Mouse (Mus musculus) c-Kit-positive CD71-positive TER-119-positive erythroid progenitor cells, embryonic 14.5 days (primary cell): Measurements from ENCODE around the gene Catsperz.

ENCODE experiments used
- DNase-seq: peaks from one replicate; pipeline ENCODE4 v3.0.0-alpha.2; 2013; ENCODE audit warnings: low spot score

Catsperz gene

DNA sequence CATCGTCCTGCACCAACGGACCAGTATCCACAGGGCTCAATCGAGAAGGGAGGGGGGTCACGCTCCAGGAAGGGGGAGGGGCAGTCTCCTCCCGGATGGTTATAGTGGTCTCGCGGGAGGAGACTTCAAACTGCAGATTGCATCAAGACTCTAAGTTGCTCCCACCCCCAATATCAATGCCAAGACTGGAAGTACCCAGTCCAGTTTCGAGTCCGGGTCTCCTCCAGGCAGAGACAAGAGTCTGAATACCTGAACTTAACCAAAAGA is at the start of gene Catsperz:
Gene Catsperz, minus strand, starts transcription at position 74 of the 267 bp plus-strand sequence.
- no peak for DNase-seq

DNA sequence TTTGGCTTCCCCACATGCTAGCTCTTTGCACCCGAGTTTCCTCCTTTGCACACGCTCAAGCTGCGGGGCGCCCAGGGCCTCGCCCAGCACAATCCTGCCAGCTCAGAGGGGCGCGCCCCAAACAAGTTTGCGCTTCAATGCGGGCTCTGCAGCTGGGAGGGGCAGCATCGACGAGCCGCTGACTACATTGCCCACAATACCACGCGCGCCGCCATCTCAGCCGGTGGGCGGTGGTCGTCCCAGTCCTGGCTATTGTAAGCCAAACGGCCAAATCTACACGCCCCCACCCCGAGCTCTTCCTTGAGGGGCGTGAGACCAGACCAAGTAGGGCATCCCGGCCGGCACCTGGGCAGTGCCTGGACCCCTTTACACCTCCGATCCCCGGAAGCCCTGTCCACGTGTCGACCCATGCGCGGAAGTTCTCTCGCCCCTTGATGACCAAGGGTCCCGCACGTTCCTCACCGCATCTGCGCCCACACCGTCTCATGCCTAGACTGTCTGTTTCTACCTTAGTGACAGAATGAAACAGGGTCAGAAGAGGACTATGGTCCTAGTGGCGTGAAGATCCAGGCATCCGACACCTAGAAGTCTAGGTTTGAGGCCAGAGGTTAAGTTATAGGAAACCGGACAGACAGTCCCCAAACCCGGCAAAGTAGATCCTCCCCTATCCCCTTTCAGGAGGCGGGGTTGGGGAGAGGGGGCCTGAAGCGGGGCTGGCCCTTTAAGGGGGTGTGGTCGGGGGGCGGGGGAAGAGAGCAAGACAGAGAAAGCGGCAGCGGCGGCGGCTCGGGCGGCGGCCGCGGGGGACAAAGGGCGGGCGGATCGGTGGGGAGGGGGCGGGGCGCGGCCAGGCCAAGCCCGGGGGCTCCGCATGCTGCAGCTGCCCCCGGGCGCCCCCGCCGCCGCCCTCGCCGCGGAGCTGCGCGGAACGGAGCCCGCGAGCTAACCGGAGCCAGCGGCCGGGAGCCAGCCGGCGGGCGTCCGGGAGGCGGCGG is 49.3 kb upstream of the Catsperz start, which contains the start of gene Ppp1r14b:
Gene Ppp1r14b, plus strand, starts transcription at position 758 of the 995 bp plus-strand sequence.
- DNase-seq, result peak; percentile 82

DNA sequence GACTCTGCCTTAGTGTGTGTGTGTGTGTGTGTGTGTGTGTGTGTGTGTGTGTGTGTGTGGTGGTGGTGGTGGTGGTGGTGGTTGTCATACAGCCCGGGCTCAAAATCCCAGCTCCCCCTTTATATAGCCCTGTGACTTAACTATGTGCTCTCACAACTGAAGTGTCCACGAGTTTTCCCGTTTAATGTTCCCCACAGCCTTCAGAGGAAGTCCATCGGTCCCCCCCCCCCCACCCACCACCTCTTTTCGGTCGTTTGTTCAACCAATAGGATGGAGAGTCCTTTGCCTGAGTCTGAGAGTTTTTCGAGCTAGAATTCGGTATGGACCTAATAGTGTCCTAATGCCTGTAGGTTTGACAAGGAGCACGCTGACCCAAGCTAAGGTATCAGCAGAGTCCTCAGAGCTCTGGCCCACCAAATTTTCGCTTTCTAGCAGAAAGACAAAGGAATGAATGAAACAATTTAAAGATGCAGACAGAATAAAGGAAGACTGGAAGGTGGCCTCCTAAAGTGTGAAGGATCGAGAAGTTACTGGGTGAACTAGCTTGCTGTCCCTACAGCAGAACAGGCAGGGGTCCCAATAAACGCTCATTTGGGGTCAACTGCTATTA is 48.5 kb upstream of the Catsperz start:
- no peak for DNase-seq

DNA sequence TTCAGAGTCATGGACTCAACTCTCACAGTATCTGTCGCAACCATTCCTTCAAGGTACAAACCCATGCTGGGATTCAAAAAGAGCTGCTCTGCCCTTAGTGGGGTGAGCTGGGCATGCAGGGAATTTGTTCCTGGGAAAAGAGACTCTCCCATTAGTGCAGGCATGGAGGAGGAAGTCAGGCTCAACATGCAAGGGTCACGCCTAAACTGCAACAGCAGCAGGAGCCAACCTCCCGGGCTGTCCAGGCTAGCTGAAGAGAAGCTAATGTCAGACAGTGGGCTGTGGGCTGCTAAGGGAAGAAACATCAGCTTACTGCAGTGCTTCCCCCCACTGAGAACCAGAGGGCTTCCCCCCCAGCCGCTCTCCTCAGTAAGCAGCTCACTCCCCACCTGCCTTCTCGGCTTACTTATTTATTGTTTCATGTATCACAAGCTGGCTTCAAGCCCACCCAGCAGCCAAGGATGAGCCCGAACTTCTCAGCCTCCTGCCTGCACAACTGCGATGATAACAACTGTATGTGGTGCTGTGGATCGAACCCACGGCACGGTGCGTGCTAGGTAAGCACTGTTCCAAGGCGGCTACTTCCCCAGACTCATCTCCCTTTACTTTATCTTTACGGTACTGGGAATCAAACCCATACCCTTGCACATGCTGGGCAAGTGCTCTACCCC is 47.2 kb upstream of the Catsperz start:
- DNase-seq, result no peak

DNA sequence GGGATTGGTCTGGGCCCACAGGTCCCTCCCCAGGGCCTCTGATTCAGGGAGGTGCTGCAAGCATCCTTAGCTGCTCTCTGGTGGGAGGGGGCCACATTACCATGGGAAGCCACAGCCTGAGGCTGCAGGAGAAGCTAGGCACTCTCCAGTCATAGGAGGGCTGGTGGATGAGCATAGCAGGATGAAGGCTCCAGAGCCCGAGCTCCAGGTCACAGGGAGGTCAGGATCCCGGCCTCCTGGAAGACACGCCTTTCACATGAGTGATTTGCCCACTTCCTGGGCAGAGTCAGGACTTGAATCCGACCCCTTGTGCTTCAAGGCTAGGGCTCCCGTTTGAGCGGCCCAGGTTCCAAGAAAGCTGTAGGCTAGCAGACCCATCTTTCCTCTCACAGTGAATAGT is 46.5 kb upstream of the Catsperz start:
- DNase-seq, result no peak

DNA sequence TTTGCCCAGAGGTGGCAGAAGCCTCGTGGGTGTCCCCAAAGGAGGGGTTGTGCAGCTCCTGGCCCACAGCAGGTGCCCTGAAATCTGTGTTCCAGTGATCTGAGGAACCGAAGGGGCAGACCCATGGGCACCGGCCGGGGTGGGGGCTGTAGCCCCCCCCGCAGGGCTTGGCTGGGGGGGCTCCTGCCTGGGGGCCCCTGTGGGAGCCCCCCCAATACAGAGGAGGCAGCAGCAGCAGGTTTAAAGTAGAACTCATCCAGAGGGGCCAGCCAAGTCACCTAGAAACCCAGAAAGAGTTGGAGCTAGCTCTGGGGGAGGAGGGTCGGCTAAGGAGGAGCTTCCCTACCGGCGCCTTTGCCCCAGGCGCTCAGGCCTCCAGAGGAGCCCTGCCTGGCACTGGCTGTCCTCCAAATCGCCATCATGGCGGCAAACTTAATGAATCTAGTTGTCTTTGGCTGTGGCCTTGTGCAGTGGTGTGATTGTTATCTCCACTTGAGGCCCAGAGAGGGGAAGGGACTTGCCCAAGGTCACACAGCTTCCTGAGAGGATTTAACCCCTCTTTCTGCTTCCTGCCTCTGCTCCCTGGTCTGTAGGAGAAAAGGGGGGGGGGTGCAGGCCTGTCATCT is 45.4 kb upstream of the Catsperz start:
- DNase-seq, result no peak

DNA sequence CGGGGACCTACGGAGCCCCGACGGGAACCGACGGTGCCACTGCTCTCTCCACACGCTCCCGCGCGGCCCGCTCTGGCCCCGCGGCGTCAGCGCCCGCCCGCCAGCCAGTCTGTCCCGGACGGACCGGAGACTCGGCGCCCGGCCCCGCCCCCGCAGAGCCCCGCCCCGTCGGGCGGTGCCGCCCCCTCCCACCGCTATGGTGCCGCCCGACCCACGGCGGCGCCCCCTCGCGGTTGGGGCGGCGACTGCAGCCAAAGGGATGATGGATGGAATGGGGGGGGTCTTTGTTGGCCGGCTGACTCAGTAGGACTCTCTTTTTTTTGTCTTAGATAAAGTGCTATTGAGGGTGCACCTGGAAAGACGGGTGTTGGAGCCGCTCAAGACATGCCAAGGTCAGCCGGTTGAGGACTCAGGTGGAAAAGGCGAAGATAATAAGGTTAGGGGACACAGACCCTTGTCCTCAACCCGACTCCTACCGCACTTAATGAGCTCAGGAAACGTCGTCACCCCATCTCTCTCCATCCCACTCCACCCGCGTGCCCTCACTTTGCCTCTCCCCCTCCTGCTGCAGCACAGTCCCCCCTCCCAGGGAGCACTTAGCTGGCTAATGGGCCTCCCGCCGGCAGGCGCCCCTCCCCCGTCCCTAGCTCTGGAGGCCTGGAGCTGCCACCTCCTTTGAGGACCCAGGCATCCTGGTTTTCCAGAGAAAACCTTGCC is 44.6 kb upstream of the Catsperz start:
- DNase-seq, result no peak

DNA sequence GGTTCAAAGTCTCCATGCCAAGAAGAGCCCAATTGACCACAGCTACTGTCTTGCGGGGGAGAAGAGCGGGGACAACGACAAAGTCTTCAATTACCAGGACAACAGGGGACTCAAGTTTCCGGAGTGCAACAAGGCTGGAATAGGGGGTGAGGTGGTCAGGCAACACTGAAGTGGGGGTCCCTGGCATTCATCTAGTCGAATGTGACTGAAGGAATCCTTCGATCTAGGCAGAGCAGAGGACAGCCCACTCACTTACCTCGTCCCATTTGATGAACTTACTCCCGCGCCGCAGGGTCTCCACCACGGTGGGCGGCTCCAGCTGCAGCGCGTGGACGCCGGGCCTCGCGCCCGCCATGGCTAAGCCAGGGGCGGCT is 44.1 kb upstream of the Catsperz start:
- DNase-seq, result no peak

DNA sequence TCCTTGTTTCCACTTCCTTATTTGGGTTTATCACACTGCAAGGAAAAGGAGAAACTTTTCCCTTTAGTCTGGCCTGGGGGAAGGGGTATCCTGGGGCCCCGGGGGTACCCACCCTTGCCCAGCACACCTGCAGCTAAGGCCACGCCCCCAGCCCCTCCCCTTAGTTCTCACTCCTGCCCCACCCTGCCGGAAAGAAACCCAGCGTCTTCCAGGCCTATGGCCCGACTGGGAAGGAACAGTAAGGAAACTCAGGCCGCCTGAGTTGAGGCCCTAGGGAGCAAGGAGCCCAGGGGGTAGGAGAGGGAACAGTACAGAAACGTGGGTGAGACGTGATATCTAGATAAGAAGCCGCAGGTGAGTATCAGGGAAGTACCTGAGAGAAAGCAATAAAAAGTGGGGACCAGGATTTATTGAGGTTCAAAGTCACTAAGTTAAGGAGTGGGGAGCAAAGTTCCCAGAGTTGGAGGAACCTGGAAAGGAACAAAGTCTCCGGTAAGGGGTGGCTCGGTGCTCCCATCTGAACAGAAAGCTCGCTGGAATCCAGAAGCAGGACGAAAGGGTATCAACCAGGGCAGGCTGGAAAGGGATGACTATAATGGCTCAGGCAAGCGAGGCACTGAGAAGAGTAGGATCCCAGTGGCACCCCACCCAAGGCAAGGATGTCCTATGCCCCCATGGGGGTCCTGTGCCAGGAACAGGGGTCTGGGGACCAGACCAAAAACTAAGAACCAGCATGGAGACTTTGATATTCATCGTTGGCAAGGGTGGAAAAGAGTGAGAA is 43.5 kb upstream of the Catsperz start:
- DNase-seq, result no peak

DNA sequence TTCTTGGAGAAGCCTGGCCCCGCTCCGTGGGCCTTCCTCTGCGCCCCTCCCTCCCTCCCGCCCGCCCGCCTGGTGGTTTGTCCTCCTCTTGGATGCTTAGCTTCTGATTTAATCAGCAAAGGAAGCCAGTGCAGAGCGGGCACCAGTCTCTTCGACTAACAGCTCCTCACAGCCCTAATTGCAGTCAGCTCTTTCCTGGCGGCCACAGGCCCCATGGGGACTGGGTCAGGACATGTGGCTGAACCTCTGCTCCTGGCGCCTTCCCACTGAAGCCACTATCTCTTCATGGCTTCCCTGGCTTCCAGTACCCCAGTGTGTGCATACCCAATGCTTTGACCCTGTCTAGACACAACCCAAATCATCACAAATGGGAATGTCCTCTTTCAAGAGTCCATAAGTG is 31.3 kb upstream of the Catsperz start:
- DNase-seq, result no peak

DNA sequence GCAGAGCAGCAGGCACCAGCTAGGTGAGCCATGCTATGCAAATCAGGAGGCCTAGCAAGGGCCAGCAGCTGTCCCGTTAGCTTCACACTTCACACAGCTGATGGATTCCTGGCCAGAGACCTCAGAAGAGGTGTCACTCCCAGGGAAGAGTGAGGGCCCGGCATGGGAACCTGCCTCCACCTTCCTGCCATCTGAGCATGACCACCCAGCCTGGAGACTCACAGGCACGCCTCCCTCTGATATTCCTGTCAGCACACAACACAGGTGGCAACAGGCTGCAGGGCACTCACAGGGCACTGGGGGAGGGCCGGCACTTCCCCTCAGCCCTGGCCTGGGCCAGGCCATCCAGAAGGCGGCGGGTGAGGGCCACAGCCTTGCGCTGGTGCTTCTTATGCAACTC is 30.2 kb upstream of the Catsperz start:
- no peak for DNase-seq

DNA sequence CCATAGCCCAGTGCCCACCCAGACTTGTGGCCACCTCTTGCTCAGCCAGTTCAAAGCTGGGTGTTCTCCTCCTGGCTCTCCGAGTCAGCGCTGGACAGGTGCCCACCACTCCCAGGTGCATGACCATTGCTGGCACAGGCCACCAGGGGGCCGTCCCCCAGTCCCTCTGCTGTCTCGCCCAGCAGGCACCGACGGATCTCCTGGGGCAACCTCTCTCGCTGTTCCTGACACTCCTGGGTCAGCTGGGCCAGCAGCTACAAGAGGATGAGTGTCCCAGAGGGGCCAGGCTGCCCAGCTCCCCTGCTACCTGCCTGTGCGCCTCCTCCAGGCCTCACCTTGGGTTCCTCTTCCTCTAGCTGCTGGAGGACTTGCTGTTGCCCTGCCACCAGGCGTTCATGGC is 28.9 kb upstream of the Catsperz start:
- no peak for DNase-seq

DNA sequence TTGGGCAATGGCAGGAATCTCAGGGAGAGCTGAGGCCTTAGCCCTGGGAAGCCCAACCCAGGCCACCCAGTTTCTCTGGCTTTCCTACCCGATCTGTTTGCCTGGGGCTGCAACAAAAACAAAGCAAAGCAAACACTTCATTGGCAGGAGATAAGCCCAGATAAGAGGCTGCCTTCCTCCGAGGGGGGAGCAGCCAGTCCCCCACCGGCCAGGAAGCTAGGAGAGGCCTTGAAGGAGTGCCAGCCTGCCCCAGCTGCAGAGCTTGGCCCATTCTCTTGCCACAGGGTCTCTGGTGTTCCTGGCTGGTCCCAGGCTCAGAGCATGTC is 27.5 kb upstream of the Catsperz start:
- no peak for DNase-seq

DNA sequence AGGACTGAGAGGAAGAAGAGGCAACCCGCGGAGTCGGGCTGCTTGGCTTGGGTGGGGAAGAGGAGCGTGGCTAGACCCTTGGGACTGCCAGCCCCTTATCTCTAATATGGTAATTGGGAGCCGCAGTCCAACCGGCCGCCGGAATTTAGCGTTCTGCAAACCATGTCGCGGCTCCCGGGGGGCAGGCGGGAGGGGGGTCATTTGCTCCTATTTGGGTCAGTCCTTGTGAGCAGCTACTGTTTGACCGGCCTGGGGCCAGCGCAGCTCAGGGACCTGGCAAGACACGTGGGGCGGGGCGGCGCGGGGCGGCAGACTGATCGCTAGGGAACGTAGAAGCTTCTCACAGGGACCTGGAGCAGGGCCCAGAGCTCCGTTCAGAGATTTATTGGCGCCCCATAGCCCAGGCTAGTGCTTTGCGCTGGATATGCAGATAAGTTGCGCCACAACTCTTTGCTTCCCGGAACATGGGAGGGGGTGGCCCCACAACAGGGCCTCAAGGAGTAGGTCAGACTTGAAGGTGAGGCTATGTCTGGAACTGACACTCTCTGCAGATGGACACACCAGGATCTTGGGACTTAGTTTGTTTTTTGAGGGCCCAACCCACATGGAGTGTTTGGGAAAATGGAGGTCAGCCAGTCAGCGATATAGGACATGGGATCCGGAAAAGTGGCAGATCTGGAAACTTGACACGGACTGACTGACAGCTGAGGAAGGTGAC is 27.0 kb upstream of the Catsperz start:
- DNase-seq, result no peak

DNA sequence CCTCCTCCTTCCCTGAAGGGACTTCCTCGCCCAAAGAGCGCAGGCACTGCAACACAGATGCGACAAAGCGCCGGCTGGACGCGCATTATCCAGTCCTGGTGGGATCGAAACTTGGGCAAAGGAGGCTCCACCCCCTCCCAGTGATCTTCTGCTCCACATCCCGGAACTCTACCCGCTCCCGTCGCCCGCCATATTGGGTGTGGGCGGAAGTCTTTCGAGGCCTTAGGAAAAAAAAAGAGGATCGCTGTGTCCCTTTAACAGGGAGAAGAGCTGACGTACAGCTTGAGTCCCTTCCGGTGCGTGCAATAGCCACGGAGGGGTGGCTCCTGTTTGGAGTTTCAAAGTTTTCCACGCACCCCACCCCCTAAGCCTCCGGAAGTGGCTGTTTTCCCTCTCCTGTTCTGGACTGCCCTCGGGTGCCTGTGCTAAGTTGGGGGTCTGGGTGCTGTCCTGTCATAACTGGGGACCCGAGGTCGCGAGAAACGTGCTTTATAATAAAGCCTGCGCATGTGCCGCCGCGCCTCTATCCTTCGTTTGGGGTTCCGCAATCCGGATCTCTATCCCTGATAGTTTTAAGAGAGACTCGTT is 26.3 kb upstream of the Catsperz start:
- DNase-seq, result peak; percentile 75

DNA sequence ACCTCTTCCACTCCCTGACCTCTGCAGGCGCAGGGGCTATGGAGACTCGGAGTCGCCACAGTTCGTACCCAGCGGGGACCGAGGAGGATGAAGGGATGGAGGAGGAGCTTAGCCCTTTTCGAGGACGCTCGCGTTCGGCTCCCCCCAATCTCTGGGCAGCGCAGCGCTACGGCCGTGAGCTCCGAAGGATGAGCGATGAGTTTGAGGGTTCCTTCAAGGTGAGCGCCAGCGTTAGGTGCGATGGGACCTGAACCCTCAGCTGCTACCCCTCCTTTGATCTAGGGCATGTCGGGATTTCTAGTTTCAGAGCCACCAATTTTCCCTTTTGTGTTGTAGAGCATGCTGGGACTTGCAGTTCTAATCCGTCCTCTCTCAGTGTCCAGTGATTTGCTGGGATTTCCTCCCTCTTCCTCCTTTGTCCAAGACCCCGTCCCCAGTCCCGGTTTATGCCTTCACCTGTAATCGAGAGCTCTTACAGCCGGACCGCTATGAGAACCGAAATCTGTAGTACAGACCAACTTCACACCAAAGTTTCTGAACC is 25.5 kb upstream of the Catsperz start:
- DNase-seq, result no peak

DNA sequence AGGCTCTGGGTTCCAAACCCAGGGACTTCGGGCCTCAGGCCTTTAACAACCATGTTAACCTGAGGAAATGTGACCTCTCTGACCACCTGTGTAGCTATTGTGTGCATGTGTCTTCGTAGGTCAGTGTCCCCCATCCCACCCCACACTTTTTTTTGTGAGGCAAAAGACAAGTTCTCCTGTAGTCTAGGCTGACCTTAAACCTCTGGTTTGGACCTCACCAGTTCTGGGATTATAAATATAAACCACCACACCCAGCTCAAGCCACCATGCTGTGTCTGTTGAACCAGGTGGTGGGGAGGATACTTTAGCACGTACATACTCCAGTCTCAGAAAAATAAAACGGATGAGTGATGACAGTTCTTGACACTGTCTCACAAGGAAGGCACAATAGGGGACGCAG is 24.8 kb upstream of the Catsperz start:
- DNase-seq, result no peak

DNA sequence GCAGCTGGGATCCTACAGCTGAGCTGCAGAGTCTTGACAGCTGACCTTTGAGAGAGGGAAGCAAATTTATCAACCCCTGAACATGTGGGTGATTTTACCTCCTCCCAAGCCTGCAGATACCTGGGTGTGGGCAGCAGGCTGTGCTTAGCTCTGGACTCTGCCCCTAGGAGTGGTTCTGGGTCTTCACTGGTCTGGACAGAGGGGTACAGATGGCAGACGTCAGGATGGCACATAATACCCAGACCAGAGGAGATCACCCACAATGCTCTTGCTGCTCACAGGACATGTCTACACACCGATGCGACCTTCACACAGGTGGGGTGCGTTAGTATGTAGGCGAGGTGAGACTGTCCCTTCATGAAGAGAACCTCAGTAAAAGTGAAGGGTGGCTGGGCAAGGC is 24.4 kb upstream of the Catsperz start:
- DNase-seq, result no peak

DNA sequence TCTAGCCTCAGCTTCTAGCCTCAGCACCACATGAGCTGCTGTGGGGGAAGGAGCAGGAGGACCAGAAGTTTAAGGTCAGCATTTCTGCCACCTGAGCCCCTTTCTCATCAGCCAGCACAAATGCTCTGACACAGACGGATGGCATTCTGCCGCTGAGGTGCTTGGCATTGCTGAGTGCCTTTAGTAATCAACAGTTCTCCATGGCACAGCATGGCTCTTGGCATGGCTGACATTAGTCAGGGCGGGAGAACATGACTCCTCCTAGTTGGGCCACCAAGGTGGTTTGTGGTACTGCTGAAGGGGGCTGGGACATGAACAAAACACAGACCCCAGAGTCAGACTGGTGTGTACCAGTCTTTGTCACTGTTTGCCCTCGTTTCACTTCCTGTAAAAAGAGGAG is 23.0 kb upstream of the Catsperz start:
- DNase-seq, result no peak

DNA sequence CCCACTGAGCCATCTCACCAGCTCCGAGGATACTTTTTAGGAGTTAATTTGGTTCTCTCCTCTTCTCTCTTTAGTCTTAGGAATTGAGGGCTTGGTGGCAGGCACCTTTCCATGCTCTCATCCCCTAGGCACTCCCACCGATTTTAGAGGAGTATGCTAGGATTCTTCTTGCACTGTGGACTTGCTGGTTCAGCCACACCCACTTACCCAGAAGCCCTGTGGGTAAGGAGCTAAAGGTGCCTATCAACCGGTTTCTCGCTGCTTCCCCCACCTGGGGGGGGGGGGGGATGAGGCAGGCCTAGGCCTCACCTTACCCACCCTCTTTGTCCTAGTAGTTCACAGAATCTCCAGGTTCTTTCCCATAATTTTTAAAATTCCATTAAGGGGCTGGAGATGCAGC is 22.6 kb upstream of the Catsperz start:
- DNase-seq, result no peak
